Mouse (Mus musculus) NIH3T3 (cell line): ENCODE results near the gene Gpr182.
A peak's percentile ranks its signal among the peaks of the same experiment; 100 is the strongest.

Experiments used
- DNase-seq: peaks from one replicate; pipeline ENCODE4 v3.0.0-alpha.2; 2012; ENCODE audit warnings: low read depth

Gene Gpr182

GRCm38 (mm10) chr10:127738151-127738882 is 13.2 kb downstream of the Gpr182 start:
- DNase-seq, result peak; percentile 58

GRCm38 (mm10) chr10:127737552-127737951 is 14.0 kb downstream of the Gpr182 start:
- DNase-seq, result no peak

DNA sequence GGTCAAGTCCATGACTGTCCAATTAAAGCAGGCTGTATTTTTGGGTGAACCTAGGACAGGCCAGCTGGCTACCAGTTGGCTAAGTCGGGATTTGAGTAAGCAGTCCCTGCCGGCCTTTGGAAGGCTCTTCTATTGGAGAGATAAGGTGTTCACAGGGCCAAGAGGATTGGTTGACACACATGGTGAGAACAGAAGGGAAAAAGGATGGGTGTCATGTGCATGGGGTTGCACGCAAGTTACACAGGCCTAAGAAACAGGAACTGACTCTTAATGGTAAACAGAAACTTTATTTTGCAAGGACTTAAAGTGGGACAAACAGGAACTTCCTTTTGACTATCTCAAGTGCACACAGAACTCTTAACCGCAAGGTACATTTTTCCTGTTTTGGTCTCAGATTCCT is 14.6 kb downstream of the Gpr182 start:
- DNase-seq, result no peak

- no peak for DNase-seq
Observed at GRCm38 (mm10) chr10:127736266-127736665, 15.3 kb downstream of the Gpr182 start.

- DNase-seq, result peak; percentile 41
Observed at GRCm38 (mm10) chr10:127734434-127734833, 17.1 kb downstream of the Gpr182 start.

DNA sequence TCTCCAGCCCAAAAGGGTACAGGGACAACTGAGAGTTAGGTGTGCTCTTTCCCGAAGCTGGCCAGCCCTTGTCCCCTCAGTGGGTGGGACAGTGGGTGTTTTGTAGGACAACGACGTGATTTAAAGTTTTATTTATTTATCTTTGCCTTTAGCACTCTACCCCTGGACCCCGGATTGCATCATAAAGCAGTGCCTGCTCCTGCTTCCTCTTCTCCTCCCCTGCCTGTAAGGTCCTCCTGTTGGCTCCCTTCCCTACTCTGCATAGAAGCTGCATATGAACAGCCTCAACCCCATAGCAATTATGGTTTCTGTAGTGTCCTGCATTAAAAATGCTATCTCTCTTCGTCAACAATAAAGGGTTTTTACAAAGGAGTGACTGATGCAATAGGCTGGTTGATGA is 20.1 kb downstream of the Gpr182 start:
- DNase-seq, result peak; percentile 19

DNA sequence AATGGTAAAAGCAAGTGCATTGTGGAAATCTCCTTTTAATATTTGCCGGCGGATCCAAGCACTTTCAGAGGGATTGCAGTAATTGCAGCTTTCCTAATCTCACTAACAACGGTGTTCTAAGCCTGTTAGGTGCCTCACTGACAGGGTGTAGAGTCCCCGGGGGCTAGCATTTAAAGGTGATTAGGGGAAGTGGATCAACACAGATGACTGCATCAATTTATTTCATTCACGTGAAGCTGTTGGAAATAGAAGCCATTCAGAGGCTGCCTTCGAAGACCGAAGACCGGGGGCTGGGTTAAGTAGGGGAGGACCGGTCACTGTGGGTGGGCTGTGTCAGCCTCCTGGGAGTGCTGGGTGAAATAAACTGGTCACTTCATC is 20.6 kb downstream of the Gpr182 start:
- no peak for DNase-seq

GRCm38 (mm10) chr10:127730285-127730932 is 21.1 kb downstream of the Gpr182 start:
- no peak for DNase-seq

GRCm38 (mm10) chr10:127728437-127728836 is 23.1 kb downstream of the Gpr182 start:
- no peak for DNase-seq

GRCm38 (mm10) chr10:127725136-127725535 is 26.4 kb downstream of the Gpr182 start:
- no peak for DNase-seq

DNA sequence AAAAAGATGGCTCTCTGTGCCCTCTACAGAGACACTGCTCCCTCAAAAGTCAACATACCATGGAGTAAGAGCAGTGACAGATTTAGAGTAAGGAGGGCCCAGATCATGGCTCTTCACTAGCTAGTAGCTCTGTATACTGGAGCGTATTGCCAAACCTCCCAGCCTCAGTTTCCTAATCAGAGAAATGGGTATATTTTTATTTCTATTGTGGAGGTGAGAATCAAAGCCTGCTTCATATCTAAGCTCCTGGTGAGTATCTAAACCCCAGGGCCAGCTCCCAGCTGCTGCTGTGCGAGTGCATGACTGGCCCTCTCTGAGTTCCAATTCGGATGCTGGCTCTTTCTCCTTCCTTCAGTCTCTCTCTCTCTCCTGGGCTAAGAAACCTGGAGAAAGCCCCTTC is 27.4 kb downstream of the Gpr182 start, which contains the start of gene Tac2:
Gene Tac2 (plus strand): TSS at position 301 of the 400 bp plus-strand sequence.
- DNase-seq, result no peak

- DNase-seq, result no peak
Observed at GRCm38 (mm10) chr10:127721671-127722418, 29.7 kb downstream of the Gpr182 start.

GRCm38 (mm10) chr10:127712736-127713135 is 38.8 kb downstream of the Gpr182 start:
- peak; percentile 31 for DNase-seq

- no peak for DNase-seq
Observed at GRCm38 (mm10) chr10:127710331-127710730, 41.2 kb downstream of the Gpr182 start.

GRCm38 (mm10) chr10:127708850-127709370 is 42.6 kb downstream of the Gpr182 start:
- DNase-seq, result peak; percentile 62

- no peak for DNase-seq
Observed at GRCm38 (mm10) chr10:127707721-127708120, 43.8 kb downstream of the Gpr182 start.

DNA sequence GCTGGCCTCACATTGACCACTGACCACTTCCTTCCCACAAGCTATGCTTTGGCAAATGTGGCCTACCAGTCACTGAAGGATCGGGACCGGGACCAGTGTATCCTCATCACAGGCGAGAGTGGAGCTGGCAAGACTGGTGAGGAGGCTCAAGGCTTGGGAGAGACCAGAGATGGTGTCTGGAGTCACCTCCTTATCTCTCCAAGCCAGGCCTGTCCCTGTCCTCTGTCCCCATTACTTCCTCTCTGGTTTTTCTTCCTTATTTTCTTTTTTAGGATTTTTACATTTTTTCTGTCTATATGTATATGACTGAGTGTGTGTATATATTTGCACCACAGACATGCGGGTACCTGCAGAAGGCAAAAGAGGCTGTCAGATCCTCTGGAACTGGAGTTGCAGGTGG is 45.7 kb downstream of the Gpr182 start:
- no peak for DNase-seq

GRCm38 (mm10) chr10:127704766-127705220 is 46.7 kb downstream of the Gpr182 start, which contains the start of gene Myo1a:
TSS of gene Myo1a (plus strand) at chr10:127705170.
- no peak for DNase-seq

GRCm38 (mm10) chr10:127704293-127704692 is 47.2 kb downstream of the Gpr182 start:
- DNase-seq, result no peak

DNA sequence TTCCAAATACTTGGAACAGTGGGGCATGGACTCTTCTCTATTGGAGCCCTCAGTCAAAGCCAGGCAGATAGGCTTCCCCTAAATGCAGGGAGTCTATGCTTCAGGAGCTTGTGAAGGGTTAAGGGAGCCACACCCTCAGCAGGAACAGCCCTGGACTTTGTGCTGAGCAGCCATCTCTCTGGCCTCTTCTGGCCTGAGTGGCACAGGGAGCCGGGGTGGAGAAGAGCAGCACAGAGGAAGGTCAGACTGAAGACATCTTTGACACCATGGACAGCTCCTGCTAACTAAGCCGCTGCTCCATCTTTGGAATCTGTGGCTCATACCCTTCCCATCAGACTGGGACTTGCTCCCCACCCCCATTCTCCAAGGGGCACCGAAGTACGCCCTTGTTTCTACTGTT is 48.2 kb downstream of the Gpr182 start:
- DNase-seq, result peak; percentile 58

DNA sequence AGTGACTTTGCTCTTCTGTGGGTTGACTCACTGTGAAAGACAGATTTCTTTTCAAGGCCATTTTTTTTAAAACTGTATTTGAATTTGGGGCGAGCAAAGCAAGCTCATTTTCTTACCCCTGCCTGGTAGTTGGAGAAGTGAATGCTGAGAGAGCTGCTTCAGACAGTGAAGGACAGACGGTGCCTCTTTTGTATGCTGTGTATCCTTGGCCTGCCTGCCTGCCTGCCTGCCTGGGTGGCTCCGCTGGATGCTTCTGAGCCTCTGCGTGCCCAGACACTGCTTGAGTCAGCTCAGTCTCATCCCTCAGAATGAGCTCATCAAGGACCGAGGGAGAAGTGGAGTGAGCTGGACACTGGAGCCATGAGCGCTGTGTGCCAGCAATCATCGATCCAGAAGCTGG is 52.6 kb downstream of the Gpr182 start:
- DNase-seq, result no peak
